Mouse (Mus musculus): ENCODE data around the gene Anxa9.

DNA sequence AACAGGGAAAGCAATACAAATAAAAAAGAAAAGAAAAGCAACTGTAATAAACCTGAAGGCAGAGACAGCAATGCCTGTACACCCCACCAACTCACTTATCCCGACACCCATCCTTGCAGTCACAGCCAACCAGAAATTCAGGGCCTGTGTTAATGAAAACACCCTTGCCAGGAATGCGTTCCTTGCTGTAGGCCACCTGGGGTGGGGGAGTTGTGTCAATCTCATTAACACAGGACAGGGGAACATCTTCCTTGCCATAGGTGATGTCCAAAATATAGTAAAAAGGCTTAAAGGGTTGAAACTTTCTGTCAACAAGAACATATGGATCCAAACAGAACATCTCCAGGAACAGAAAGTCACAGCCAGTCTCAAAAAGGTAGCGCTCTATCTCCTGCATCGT lies 31.3 kb upstream of the Anxa9 start:
- TF ChIP-seq POLR2A (IDR thresholded peaks at IDR 0.05; ENCODE audit: insufficient read length, low read depth) (no peak), MAX (IDR thresholded peaks at IDR 0.05; ENCODE audit: low read depth) (no peak), MYOD1 (IDR thresholded peaks at IDR 0.05; ENCODE audit: control insufficient read depth in 1 of 3, insufficient read length in 2 of 3, low read depth in 2 of 3) (no peak), TCF12 (IDR thresholded peaks at IDR 0.05; ENCODE audit: insufficient read depth, poor library complexity, severe bottlenecking) (no peak)

Data from myocyte (in vitro differentiated cells).